Mouse (Mus musculus): ENCODE results near the gene Spon1. TPM values are rescaled to one million over a fixed set of nuclear protein-coding genes. Genes with fewer than 3 reads are reported as not detected.

Gene Spon1
- total and polyA plus RNA-seq, 3 experiments: 8.3 to 11.8 (median 11.5) TPM

- TF ChIP-seq EP300 (IDR thresholded peaks at IDR 0.05; ENCODE audit: insufficient read depth, low read depth, low read length) (no peak), POLR2A (IDR thresholded peaks at IDR 0.05; ENCODE audit: insufficient read depth, low read depth, low read length) (no peak), CTCF (IDR thresholded peaks at IDR 0.05) (no peak)
- intact Hi-C loops (cut with DNase I): no loop called here
- Histone ChIP-seq H3K4me1 (ENCODE audit: control insufficient read depth, insufficient read depth, low read length) (peaks cover 10% of the 10 kb centered on the region), H3K27me3 (ENCODE audit: control insufficient read depth, insufficient read depth, low read length) (no peaks in the 10 kb centered on the region), H3K27ac (no peak overlapping the region), H3K4me3 (no peak overlapping the region), H3K9ac (ENCODE audit: low read depth, low read length) (no peak overlapping the region), H3K79me2 (replicated peaks; ENCODE audit: control insufficient read depth, insufficient read depth, low read length) (peaks cover 2% of the 10 kb centered on the region; the same call in 1 of the 2 replicates), H3K36me3 (ENCODE audit: control insufficient read depth, insufficient read depth, low read length) (no peaks in the 10 kb centered on the region)
- DNase-seq: no peak
- 72% methylated on average over 10 of the region's 10 CpGs for WGBS
These were observed 325.2 kb downstream of the Spon1 start for GRCm38 (mm10) chr7:114090892-114091545.

Measured in heart, adult 2 months (tissue).